Comparison of ENCODE assay signal across 8 mouse cellular contexts in the genomic region with DNA sequence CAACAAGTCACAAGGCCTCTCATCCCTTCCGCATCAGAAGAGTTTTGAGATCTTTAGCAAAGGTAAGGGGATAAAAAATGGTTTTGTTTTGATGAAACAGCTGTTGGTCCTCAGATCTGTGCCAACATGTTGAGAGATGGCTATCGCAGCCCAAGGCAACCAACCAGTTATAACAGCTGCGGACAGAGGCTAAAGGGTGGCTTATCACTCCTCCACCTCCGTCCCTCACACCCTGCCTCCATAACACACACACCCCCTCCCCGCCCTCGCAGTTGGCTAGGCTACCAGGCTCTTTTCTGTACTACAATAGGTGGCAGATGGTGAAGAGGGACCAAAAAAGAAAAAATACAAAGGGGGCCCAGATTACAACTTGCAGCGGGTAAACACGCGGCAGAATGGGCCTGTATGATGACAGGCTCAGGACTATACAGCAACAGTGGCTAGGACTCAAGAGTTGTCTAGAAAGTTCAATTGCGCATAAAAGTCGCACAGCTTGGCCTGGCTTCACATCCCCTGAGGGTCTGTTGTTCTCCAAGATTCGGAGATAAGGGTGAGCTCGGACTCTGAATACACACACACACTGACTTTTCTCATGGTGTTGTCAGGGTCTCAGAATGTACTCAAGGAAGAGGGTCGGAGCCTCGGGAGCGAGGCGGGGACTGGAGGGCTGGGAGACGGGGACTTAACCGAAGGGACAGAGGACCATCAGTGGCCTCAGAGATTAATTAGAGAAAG. TPM values are rescaled to one million over a fixed set of nuclear protein-coding genes. Genes with fewer than 3 reads are reported as not detected.
A peak's percentile ranks its signal among the peaks of the same experiment; 100 is the strongest.
DNase-seq lines count a peak whose midpoint lies in the region; ATAC-seq lines count a peak whose summit lies in the region.

No protein-coding gene starts in this region.

- H3K4me2 ChIP-seq in hindbrain, embryonic 13.5 days = peak overlapping the region; percentile 74
- peak overlapping the region; percentile 73 for H3K4me2 ChIP-seq in liver, embryonic 12.5 days

- H3K4me1 ChIP-seq in embryonic facial prominence, embryonic 10.5 days = peaks cover 70% of the 10 kb centered on the region
- peaks cover 72% of the 10 kb centered on the region for H3K4me1 ChIP-seq in hindbrain, embryonic 13.5 days (replicated peaks)
- peaks cover 84% of the 10 kb centered on the region for H3K4me1 ChIP-seq in liver, embryonic 12.5 days

- peaks cover 13% of the 10 kb centered on the region for H3K27me3 ChIP-seq in embryonic facial prominence, embryonic 10.5 days (replicated peaks; ENCODE audit: low read depth, poor library complexity, severe bottlenecking)
- H3K27me3 ChIP-seq in hindbrain, embryonic 13.5 days = no peaks in the 10 kb centered on the region
- no peaks in the 10 kb centered on the region for H3K27me3 ChIP-seq in liver, embryonic 12.5 days (replicated peaks)

- ATAC-seq in CD4-positive, CD25-positive, alpha-beta regulatory T cell, adult 4 months = peak; percentile 4
- peak; percentile 14; the same call in 1 of the 2 replicates for ATAC-seq in hindbrain, embryonic 13.5 days (ENCODE audit: low FRiP score)
- ATAC-seq in liver, embryonic 12.5 days = peak; percentile 68

- H3K4me3 ChIP-seq in embryonic facial prominence, embryonic 10.5 days = peak overlapping the region; percentile 76
- peak overlapping the region; percentile 72 for H3K4me3 ChIP-seq in hindbrain, embryonic 13.5 days
- peak overlapping the region; percentile 84 for H3K4me3 ChIP-seq in liver, embryonic 12.5 days

- peaks cover 27% of the 10 kb centered on the region for H3K36me3 ChIP-seq in embryonic facial prominence, embryonic 10.5 days (replicated peaks)
- no peaks in the 10 kb centered on the region for H3K36me3 ChIP-seq in hindbrain, embryonic 13.5 days
- peaks cover 38% of the 10 kb centered on the region for H3K36me3 ChIP-seq in liver, embryonic 12.5 days

- peak overlapping the region; percentile 87 for H3K27ac ChIP-seq in embryonic facial prominence, embryonic 10.5 days (replicated peaks)
- peak overlapping the region; percentile 87 for H3K27ac ChIP-seq in hindbrain, embryonic 13.5 days
- H3K27ac ChIP-seq in liver, embryonic 12.5 days = peak overlapping the region; percentile 99

- no peaks in the 10 kb centered on the region for H3K9me3 ChIP-seq in embryonic facial prominence, embryonic 10.5 days
- H3K9me3 ChIP-seq in hindbrain, embryonic 13.5 days = no peaks in the 10 kb centered on the region
- H3K9me3 ChIP-seq in liver, embryonic 12.5 days (replicated peaks) = no peaks in the 10 kb centered on the region

- DNase-seq in cerebellum, adult 18-20 months = peak; percentile 64 to 67
- no peak for DNase-seq in cerebellum, adult 8-10 months
- no peak for DNase-seq in embryonic facial prominence, embryonic 10.5 days (ENCODE audit: low spot score)
- peak; percentile 67 for DNase-seq in naive thymus-derived CD4-positive, alpha-beta T cell, adult 2 months (ENCODE audit: low read depth)
- no peak for DNase-seq in frontal cortex, postnatal 14 days (ENCODE audit: low spot score in 2 of 2)

- peak overlapping the region; percentile 85 for H3K9ac ChIP-seq in hindbrain, embryonic 13.5 days
- H3K9ac ChIP-seq in liver, embryonic 12.5 days = peak overlapping the region; percentile 96

- 18% methylated on average over 19 of the region's 19 CpGs for WGBS in embryonic facial prominence, embryonic 10.5 days
- 6% methylated on average over 19 of the region's 19 CpGs for WGBS in hindbrain, embryonic 13.5 days
- 3% methylated on average over 19 of the region's 19 CpGs for WGBS in liver, embryonic 12.5 days (ENCODE audit: insufficient replicate concordance)

RNA-seq across cellular contexts. Expression of gene Btg2, which starts 0.7 kb away (rescaled TPM):
- 100 to 1,000 TPM; 243 to 289 TPM for polyA plus RNA-seq in CD4-positive, CD25-positive, alpha-beta regulatory T cell, adult 4 months (2017; shearing (Covaris generic))
- polyA plus RNA-seq in embryonic facial prominence, embryonic 10.5 days (2016; fragmentation: Nextera tagmentation; extraction: Ambion mirVana) = 32.5 and 40.4 TPM in 2 replicates
- polyA plus RNA-seq in hindbrain, embryonic 13.5 days (2015; fragmentation: Nextera tagmentation; extraction: Ambion mirVana) = 57.4 and 63.4 TPM in 2 replicates
- polyA plus RNA-seq in liver, embryonic 12.5 days (2016; fragmentation: Nextera tagmentation; extraction: Ambion mirVana) = 78.2 and 80.8 TPM in 2 replicates

RNA-seq across cellular contexts. Expression of gene Chit1, which starts 32.8 kb away (rescaled TPM):
- polyA plus RNA-seq in CD4-positive, CD25-positive, alpha-beta regulatory T cell, adult 4 months (2017; shearing (Covaris generic)) = not detected
- 0.09 TPM in 1 of 2 replicates, not detected in the other for polyA plus RNA-seq in embryonic facial prominence, embryonic 10.5 days (2016; fragmentation: Nextera tagmentation; extraction: Ambion mirVana)
- 0.30 and 0.35 TPM in 2 replicates for polyA plus RNA-seq in hindbrain, embryonic 13.5 days (2015; fragmentation: Nextera tagmentation; extraction: Ambion mirVana)
- polyA plus RNA-seq in liver, embryonic 12.5 days (2016; fragmentation: Nextera tagmentation; extraction: Ambion mirVana) = 0.07 and 0.12 TPM in 2 replicates

RNA-seq across cellular contexts. Expression of gene Fmod, which starts 41.2 kb away (rescaled TPM):
- not detected for polyA plus RNA-seq in CD4-positive, CD25-positive, alpha-beta regulatory T cell, adult 4 months (2017; shearing (Covaris generic))
- 2.0 and 2.2 TPM in 2 replicates for polyA plus RNA-seq in embryonic facial prominence, embryonic 10.5 days (2016; fragmentation: Nextera tagmentation; extraction: Ambion mirVana)
- polyA plus RNA-seq in hindbrain, embryonic 13.5 days (2015; fragmentation: Nextera tagmentation; extraction: Ambion mirVana) = 7.3 and 7.6 TPM in 2 replicates
- polyA plus RNA-seq in liver, embryonic 12.5 days (2016; fragmentation: Nextera tagmentation; extraction: Ambion mirVana) = 2.6 and 3.1 TPM in 2 replicates

Comparison
In these comparisons a context has a peak if more than half of its experiments do, and no peak if none do; other contexts are left out.
1. DNase-seq: peak in cerebellum, adult 18-20 months (2 of 2) and naive thymus-derived CD4-positive, alpha-beta T cell, adult 2 months (single experiment); none in cerebellum, adult 8-10 months (single experiment), embryonic facial prominence, embryonic 10.5 days (single experiment) and frontal cortex, postnatal 14 days (0 of 2).
2. ATAC-seq: peak in every context shown above with its lines; median percentile 68 in liver, embryonic 12.5 days; 14 in hindbrain, embryonic 13.5 days; 4 in CD4-positive, CD25-positive, alpha-beta regulatory T cell, adult 4 months.
3. Peak in every context shown above with its lines, with median percentiles within 50 percentile points of each other: H3K27ac ChIP-seq and H3K4me3 ChIP-seq.